Mouse (Mus musculus): ENCODE results near the gene Chd3. TPM values are rescaled to one million over a fixed set of nuclear protein-coding genes. Genes with fewer than 3 reads are reported as not detected.

The Chd3 gene
- polyA plus RNA-seq, 1 experiment from 2014 or later, result 124 TPM

GRCm38 (mm10) chr11:69382478-69383105, 13.4 kb upstream of the Chd3 start:
- Histone ChIP-seq H3K4me1 (replicated peaks) (no peaks in the 10 kb centered on the region), H3K9ac (replicated peaks) (0 out of 2 replicates have a peak overlapping the region, but pooled peaks have one; percentile 8), H3K4me2 (no peak overlapping the region), H3K9me3 (no peaks in the 10 kb centered on the region), H3K36me3 (peaks cover 34% of the 10 kb centered on the region; the same call in 1 of the 2 replicates), H3K4me3 (replicated peaks) (no peak overlapping the region), H3K27me3 (no peaks in the 10 kb centered on the region), H3K27ac (no peak overlapping the region)
- no peak for ATAC-seq (ENCODE audit: insufficient number of reproducible peaks, insufficient read depth, low FRiP score, low TSS enrichment, low read depth)
- WGBS, result 68% methylated on average over 10 of the region's 10 CpGs

- Histone ChIP-seq H3K4me2 (no peak overlapping the region), H3K36me3 (peaks cover 46% of the 10 kb centered on the region), H3K9ac (replicated peaks) (no peak overlapping the region), H3K4me1 (replicated peaks) (no peaks in the 10 kb centered on the region), H3K4me3 (replicated peaks) (no peak overlapping the region), H3K27me3 (no peaks in the 10 kb centered on the region), H3K27ac (no peak overlapping the region), H3K9me3 (no peaks in the 10 kb centered on the region)
- ATAC-seq (ENCODE audit: insufficient number of reproducible peaks, insufficient read depth, low FRiP score, low TSS enrichment, low read depth), result no peak
- WGBS, result 85% methylated on average over 6 of the region's 6 CpGs
Measured at GRCm38 (mm10) chr11:69381356-69381755, 12.2 kb upstream of the Chd3 start.

DNA sequence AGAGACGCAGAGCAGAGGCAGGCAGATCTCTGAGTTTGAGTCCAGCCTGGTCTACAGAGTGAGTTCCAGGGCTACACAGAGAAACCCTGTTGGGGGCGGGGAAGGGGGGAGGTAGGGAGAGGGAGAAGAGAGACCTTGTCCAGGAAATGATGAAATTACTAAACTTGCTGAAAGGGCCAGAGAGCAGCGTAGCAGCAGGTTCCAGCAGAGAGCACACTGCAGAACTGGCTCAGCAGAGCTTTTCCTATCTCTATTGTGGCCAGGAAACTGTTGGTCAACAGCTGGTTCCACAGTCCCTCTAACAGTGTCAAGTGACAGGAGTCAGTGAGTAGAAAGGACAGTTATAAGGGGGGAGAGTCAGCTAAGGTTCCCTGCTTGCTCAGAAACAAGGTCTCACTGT, 10.4 kb upstream of the Chd3 start:
- Histone ChIP-seq H3K27ac (no peak overlapping the region), H3K4me2 (no peak overlapping the region), H3K9ac (replicated peaks) (no peak overlapping the region), H3K36me3 (peaks cover 56% of the 10 kb centered on the region), H3K9me3 (no peaks in the 10 kb centered on the region), H3K4me1 (replicated peaks) (no peaks in the 10 kb centered on the region), H3K27me3 (no peaks in the 10 kb centered on the region), H3K4me3 (replicated peaks) (no peak overlapping the region)
- ATAC-seq (ENCODE audit: insufficient number of reproducible peaks, insufficient read depth, low FRiP score, low TSS enrichment, low read depth), result no peak
- 86% methylated on average over 3 of the region's 3 CpGs for WGBS

GRCm38 (mm10) chr11:69377766-69378165, 8.6 kb upstream of the Chd3 start:
- ATAC-seq (ENCODE audit: insufficient number of reproducible peaks, insufficient read depth, low FRiP score, low TSS enrichment, low read depth), result no peak
- Histone ChIP-seq H3K27ac (no peak overlapping the region), H3K4me3 (replicated peaks) (no peak overlapping the region), H3K4me1 (replicated peaks) (no peaks in the 10 kb centered on the region), H3K36me3 (peaks cover 62% of the 10 kb centered on the region), H3K4me2 (no peak overlapping the region), H3K9me3 (peaks cover 2% of the 10 kb centered on the region; the same call in 1 of the 2 replicates), H3K27me3 (no peaks in the 10 kb centered on the region), H3K9ac (replicated peaks) (no peak overlapping the region)
- whole genome bisulfite sequencing, result 80% methylated on average over 3 of the region's 3 CpGs

GRCm38 (mm10) chr11:69375646-69376045, 6.4 kb upstream of the Chd3 start:
- Histone ChIP-seq H3K36me3 (peaks cover 73% of the 10 kb centered on the region), H3K4me1 (replicated peaks) (peaks cover 18% of the 10 kb centered on the region), H3K4me3 (replicated peaks) (no peak overlapping the region), H3K9ac (replicated peaks) (no peak overlapping the region), H3K27ac (no peak overlapping the region), H3K27me3 (no peaks in the 10 kb centered on the region), H3K4me2 (no peak overlapping the region), H3K9me3 (peaks cover 6% of the 10 kb centered on the region; the same call in 1 of the 2 replicates)
- no peak for ATAC-seq (ENCODE audit: insufficient number of reproducible peaks, insufficient read depth, low FRiP score, low TSS enrichment, low read depth)
- WGBS, result 91% methylated on average over 4 of the region's 4 CpGs

DNA sequence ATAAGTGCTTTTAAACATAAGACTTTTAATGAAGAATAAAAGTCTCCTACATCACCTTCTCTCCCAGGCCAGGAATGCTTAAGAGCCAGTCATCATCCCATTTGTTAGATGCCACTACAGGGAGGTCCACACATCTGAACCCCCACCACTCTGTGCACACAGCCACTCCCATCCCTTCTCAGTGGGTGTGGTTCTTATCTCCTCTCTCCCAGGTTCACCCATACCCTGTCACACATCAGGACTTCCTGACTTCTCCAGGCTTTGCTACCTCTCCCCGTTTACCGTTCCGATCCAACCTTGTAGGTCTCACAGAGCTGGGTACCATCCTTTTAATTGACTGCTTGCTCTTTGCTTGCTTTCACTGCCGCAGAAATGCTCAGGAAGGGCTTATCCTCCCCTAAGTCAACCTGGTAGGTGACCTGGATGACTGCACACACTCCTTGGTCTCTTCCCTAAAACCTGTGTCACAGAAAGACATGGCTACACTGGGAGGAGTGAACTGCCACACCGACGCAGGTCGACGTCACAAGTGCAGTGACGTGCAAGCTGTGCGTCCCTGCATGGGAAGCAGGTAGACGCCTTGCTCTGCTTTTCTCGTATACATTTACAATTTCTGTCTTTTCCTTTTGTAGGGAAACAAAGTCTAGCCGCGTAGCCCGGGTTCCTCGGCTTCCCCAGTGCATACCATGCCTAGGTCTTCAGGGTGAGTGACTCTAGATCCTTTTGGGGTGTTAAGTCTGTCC, 4.2 kb upstream of the Chd3 start:
- 90% methylated on average over 16 of the region's 16 CpGs for WGBS
- H3K9ac ChIP-seq (replicated peaks), result no peak overlapping the region
- peaks cover 23% of the 10 kb centered on the region for H3K4me1 ChIP-seq (replicated peaks)
- H3K4me2 ChIP-seq, result no peak overlapping the region
- peaks cover 6% of the 10 kb centered on the region; the same call in 1 of the 2 replicates for H3K9me3 ChIP-seq
- H3K27ac ChIP-seq, result no peak overlapping the region
- no peak for ATAC-seq (ENCODE audit: insufficient number of reproducible peaks, insufficient read depth, low FRiP score, low TSS enrichment, low read depth)
- H3K36me3 ChIP-seq, result peaks cover 60% of the 10 kb centered on the region
- no peak overlapping the region for H3K4me3 ChIP-seq (replicated peaks)
- no peaks in the 10 kb centered on the region for H3K27me3 ChIP-seq

GRCm38 (mm10) chr11:69372780-69373170, 3.6 kb upstream of the Chd3 start:
- WGBS, result 64% methylated on average over 3 of the region's 3 CpGs
- no peak for ATAC-seq (ENCODE audit: insufficient number of reproducible peaks, insufficient read depth, low FRiP score, low TSS enrichment, low read depth)
- peaks cover 6% of the 10 kb centered on the region; the same call in 1 of the 2 replicates for H3K9me3 ChIP-seq

GRCm38 (mm10) chr11:69372056-69372779, 3.0 kb upstream of the Chd3 start:
- ATAC-seq (ENCODE audit: insufficient number of reproducible peaks, insufficient read depth, low FRiP score, low TSS enrichment, low read depth), result no peak
- peaks cover 49% of the 10 kb centered on the region for H3K36me3 ChIP-seq
- H3K27me3 ChIP-seq, result no peaks in the 10 kb centered on the region
- H3K4me1 ChIP-seq (replicated peaks), result peaks cover 29% of the 10 kb centered on the region
- H3K4me2 ChIP-seq, result peak overlapping the region; percentile 39; the same call in 1 of the 2 replicates
- H3K9me3 ChIP-seq, result peaks cover 6% of the 10 kb centered on the region; the same call in 1 of the 2 replicates
- peak overlapping the region; percentile 40 for H3K9ac ChIP-seq (replicated peaks)
- H3K27ac ChIP-seq, result peak overlapping the region; percentile 41; the same call in 1 of the 2 replicates
- WGBS, result 63% methylated on average over 12 of the region's 12 CpGs
- H3K4me3 ChIP-seq (replicated peaks), result 0 out of 2 replicates have a peak overlapping the region, but pooled peaks have one; percentile 6

More at GRCm38 (mm10) chr11:69372780-69373170, 3.6 kb upstream of the Chd3 start:
- H3K4me3 ChIP-seq (replicated peaks), result no peak overlapping the region
- no peaks in the 10 kb centered on the region for H3K27me3 ChIP-seq
- peak overlapping the region; percentile 41; the same call in 1 of the 2 replicates for H3K27ac ChIP-seq
- H3K9ac ChIP-seq (replicated peaks), result no peak overlapping the region
- H3K36me3 ChIP-seq, result peaks cover 55% of the 10 kb centered on the region
- H3K4me2 ChIP-seq, result no peak overlapping the region
- H3K4me1 ChIP-seq (replicated peaks), result peaks cover 27% of the 10 kb centered on the region

DNA sequence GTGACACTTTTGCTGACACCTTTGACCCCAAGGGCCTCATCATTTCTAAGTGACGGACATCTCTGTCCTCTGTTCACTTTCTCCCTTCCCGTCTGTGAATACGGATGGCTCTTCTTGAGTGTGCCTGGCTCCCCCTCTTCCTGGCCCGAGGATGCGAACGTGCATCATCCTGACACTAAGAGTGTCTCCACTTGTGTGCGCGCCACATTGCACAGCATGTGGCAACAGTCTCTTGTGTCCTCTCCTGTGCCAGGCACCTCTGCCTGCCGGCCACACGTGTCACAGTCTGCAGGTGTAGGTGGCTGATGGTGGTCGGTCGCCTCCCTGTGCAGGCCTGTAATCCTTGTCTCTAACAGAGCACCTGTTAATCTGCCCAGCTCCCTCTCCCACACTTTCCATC, 2.4 kb upstream of the Chd3 start:
- Histone ChIP-seq H3K4me2 (peak overlapping the region; percentile 39), H3K4me1 (replicated peaks) (peaks cover 29% of the 10 kb centered on the region), H3K36me3 (peaks cover 43% of the 10 kb centered on the region), H3K27ac (peak overlapping the region; percentile 76; the same call in 1 of the 2 replicates), H3K4me3 (replicated peaks) (peak overlapping the region; percentile 6; the same call in 1 of the 2 replicates), H3K9me3 (peaks cover 6% of the 10 kb centered on the region; the same call in 1 of the 2 replicates), H3K9ac (replicated peaks) (peak overlapping the region; percentile 40), H3K27me3 (no peaks in the 10 kb centered on the region)
- 48% methylated on average over 12 of the region's 12 CpGs for WGBS
- no peak for ATAC-seq (ENCODE audit: insufficient number of reproducible peaks, insufficient read depth, low FRiP score, low TSS enrichment, low read depth)

GRCm38 (mm10) chr11:69370817-69371215, 1.6 kb upstream of the Chd3 start:
- Histone ChIP-seq H3K27ac (peak overlapping the region; percentile 76), H3K9ac (replicated peaks) (no peak overlapping the region), H3K36me3 (peaks cover 37% of the 10 kb centered on the region), H3K9me3 (peaks cover 6% of the 10 kb centered on the region; the same call in 1 of the 2 replicates), H3K4me2 (peak overlapping the region; percentile 39), H3K4me3 (replicated peaks) (0 out of 2 replicates have a peak overlapping the region, but pooled peaks have one; percentile 8), H3K4me1 (replicated peaks) (peaks cover 33% of the 10 kb centered on the region), H3K27me3 (no peaks in the 10 kb centered on the region)
- ATAC-seq (ENCODE audit: insufficient number of reproducible peaks, insufficient read depth, low FRiP score, low TSS enrichment, low read depth), result no peak
- WGBS, result 25% methylated on average over 9 of the region's 9 CpGs
